In genomic region chr7:89304958-89305357, GRCm38 (mm10) we compare ENCODE assay signal across 27 mouse cellular contexts.
"Had no signal": no experiment of that assay in that cellular context is flagged by ENCODE, and none has a peak within 500 bp of the region (broad histone marks: within the 10 kb centered on the region; RNA-seq: fewer than 3 reads in every experiment).

No protein-coding gene starts in this region.

- H3K27me3 ChIP-seq: embryonic facial prominence, embryonic 12.5 days; embryonic facial prominence, embryonic 13.5 days; embryonic facial prominence, embryonic 15.5 days; forebrain, embryonic 12.5 days; forebrain, embryonic 13.5 days; forebrain, embryonic 15.5 days had no signal

- H3K9me3 ChIP-seq: embryonic facial prominence, embryonic 10.5 days; embryonic facial prominence, embryonic 12.5 days; embryonic facial prominence, embryonic 13.5 days; embryonic facial prominence, embryonic 15.5 days; forebrain, embryonic 10.5 days; forebrain, embryonic 12.5 days; forebrain, embryonic 13.5 days; forebrain, embryonic 15.5 days had no signal

- H3K4me3 ChIP-seq: embryonic facial prominence, embryonic 10.5 days; embryonic facial prominence, embryonic 12.5 days; embryonic facial prominence, embryonic 13.5 days; embryonic facial prominence, embryonic 15.5 days; erythroblast, embryonic 14.5 days; forebrain, embryonic 10.5 days; forebrain, embryonic 12.5 days; forebrain, embryonic 13.5 days; forebrain, embryonic 15.5 days; gastrocnemius, adult 2 months had no signal

- H3K9ac ChIP-seq: embryonic facial prominence, embryonic 12.5 days; embryonic facial prominence, embryonic 13.5 days; embryonic facial prominence, embryonic 15.5 days; forebrain, embryonic 12.5 days; forebrain, embryonic 13.5 days; forebrain, embryonic 15.5 days; forebrain, postnatal 0 days had no signal

- H3K36me3 ChIP-seq: embryonic facial prominence, embryonic 15.5 days; forebrain, embryonic 15.5 days had no signal

- DNase-seq: cerebellum, adult 2 months; cerebellum, adult 8-10 months; cerebellum, adult 9-10 months; cerebellum, adult 9-11 months; cerebellum, postnatal 10 days; cerebellum, postnatal 14 days; cerebellum, postnatal 25 days; cerebellum, postnatal 36 days; embryo, embryonic 11 days; forebrain, postnatal 0 days; gastrocnemius, adult 2 months; gastrocnemius, postnatal 10 days; gastrocnemius, postnatal 14 days; gastrocnemius, postnatal 25 days; gastrocnemius, postnatal 36 days; heart, adult 18-20 months had no signal

- ATAC-seq: forebrain, embryonic 13.5 days; forebrain, embryonic 14.5 days; forebrain, embryonic 15.5 days; forebrain, embryonic 16.5 days; forebrain, postnatal 0 days had no signal

- H3K4me2 ChIP-seq: embryonic facial prominence, embryonic 12.5 days; embryonic facial prominence, embryonic 13.5 days; embryonic facial prominence, embryonic 15.5 days; forebrain, embryonic 12.5 days; forebrain, embryonic 13.5 days; forebrain, embryonic 15.5 days had no signal

- H3K27ac ChIP-seq: embryonic facial prominence, embryonic 10.5 days; embryonic facial prominence, embryonic 12.5 days; embryonic facial prominence, embryonic 13.5 days; embryonic facial prominence, embryonic 15.5 days; forebrain, embryonic 10.5 days; forebrain, embryonic 12.5 days; forebrain, embryonic 13.5 days; forebrain, embryonic 15.5 days; gastrocnemius, adult 2 months had no signal

- H3K4me1 ChIP-seq: embryonic facial prominence, embryonic 12.5 days; embryonic facial prominence, embryonic 13.5 days; embryonic facial prominence, embryonic 15.5 days; forebrain, embryonic 12.5 days; forebrain, embryonic 13.5 days; forebrain, embryonic 15.5 days had no signal
